Mouse (Mus musculus) urinary bladder, adult 2 months (tissue): Measurements from ENCODE around the gene Trim2. TPM values are rescaled to one million over a fixed set of nuclear protein-coding genes. Genes with fewer than 3 reads are reported as not detected.

Experiments used
- DNase-seq: peaks from one replicate; pipeline ENCODE4 v3.0.0; 2022; ENCODE audit warnings: low spot score
- polyA plus RNA-seq: library from polyadenylated mRNA; depleted of rRNA; stranded (reverse); fragments of >200 nt; gene quantifications from 2 replicates; pipeline ENCODE4 v1.2.3, GENCODE M21; 2012

The Trim2 gene
- polyA plus RNA-seq, 1 experiment: 6.6 TPM

- no peak for DNase-seq
Measured at GRCm38 (mm10) chr3:84190513-84191061, 116.1 kb downstream of the Trim2 start.

- no peak for DNase-seq
Measured at GRCm38 (mm10) chr3:84189629-84190173, 117.0 kb downstream of the Trim2 start.

GRCm38 (mm10) chr3:84181717-84182116 lies 125.0 kb downstream of the Trim2 start:
- no peak for DNase-seq

GRCm38 (mm10) chr3:84181102-84181501 lies 125.6 kb downstream of the Trim2 start:
- no peak for DNase-seq

GRCm38 (mm10) chr3:84180304-84180703 lies 126.4 kb downstream of the Trim2 start:
- DNase-seq: no peak

- no peak for DNase-seq
Measured at GRCm38 (mm10) chr3:84177834-84178233, 128.8 kb downstream of the Trim2 start.

- DNase-seq: no peak
Measured at GRCm38 (mm10) chr3:84175337-84176315, 131.1 kb downstream of the Trim2 start.

GRCm38 (mm10) chr3:84173581-84174154 lies 133.0 kb downstream of the Trim2 start, which contains the start of gene Gm6525:
Gm6525 (plus strand) TSS chr3:84174104.
- DNase-seq: no peak

- no peak for DNase-seq
Measured at GRCm38 (mm10) chr3:84172406-84172805, 134.3 kb downstream of the Trim2 start.

- DNase-seq: no peak
Measured at GRCm38 (mm10) chr3:84169393-84170005, 137.2 kb downstream of the Trim2 start.

- DNase-seq: no peak
Measured at GRCm38 (mm10) chr3:84168943-84169342, 137.7 kb downstream of the Trim2 start.

- no peak for DNase-seq
Measured at GRCm38 (mm10) chr3:84166073-84166472, 140.6 kb downstream of the Trim2 start.

- no peak for DNase-seq
Measured at GRCm38 (mm10) chr3:84165391-84165790, 141.3 kb downstream of the Trim2 start.

- no peak for DNase-seq
Measured at GRCm38 (mm10) chr3:84157559-84158350, 148.9 kb downstream of the Trim2 start.

- no peak for DNase-seq
Measured at GRCm38 (mm10) chr3:84157011-84157410, 149.7 kb downstream of the Trim2 start.

- no peak for DNase-seq
Measured at GRCm38 (mm10) chr3:84156105-84156504, 150.6 kb downstream of the Trim2 start.

- peak; percentile 96 for DNase-seq
Measured at GRCm38 (mm10) chr3:84155558-84156006, 151.1 kb downstream of the Trim2 start, which contains the start of gene Mnd1. Mnd1 (minus strand) TSS chr3:84155786.

- no peak for DNase-seq
Measured at GRCm38 (mm10) chr3:84155146-84155545, 151.5 kb downstream of the Trim2 start.

GRCm38 (mm10) chr3:84154721-84155141 lies 151.9 kb downstream of the Trim2 start:
- no peak for DNase-seq

GRCm38 (mm10) chr3:84149831-84150230 lies 156.8 kb downstream of the Trim2 start:
- no peak for DNase-seq

- no peak for DNase-seq
Measured at GRCm38 (mm10) chr3:84140947-84141346, 165.7 kb downstream of the Trim2 start.
